Mouse (Mus musculus) liver, embryonic 16.5 days (tissue): ENCODE data around the gene Fkbp1a. TPM values are rescaled to one million over a fixed set of nuclear protein-coding genes. Genes with fewer than 3 reads are reported as not detected.

Experiments used
- ATAC-seq: fragments of 200-750 bp; cut with Nextera tagmentation; 2 replicates; pipeline ENCODE4 v1.8.0; 2017; ENCODE audit warnings: low read depth, mild to moderate bottlenecking, moderate number of reproducible peaks, moderate library complexity
- H3K27ac ChIP-seq: fragments of 300-500 bp; sonication (generic); 2 replicates; pipeline ENCODE4 v1.5.1; 2014; ENCODE audit warnings: mild to moderate bottlenecking, low read length
- H3K27me3 ChIP-seq: fragments of 300-500 bp; sonication (generic); 2 replicates; pipeline ENCODE4 v1.6.1; 2014; ENCODE audit warnings: low read depth, low read length, mixed read lengths; ENCODE audit not compliant: control insufficient read depth, insufficient read depth
- H3K36me3 ChIP-seq: fragments of 300-500 bp; sonication (generic); 2 replicates; pipeline ENCODE4 v1.6.1; 2014; ENCODE audit warnings: mild to moderate bottlenecking; ENCODE audit not compliant: control insufficient read depth, insufficient read depth
- H3K4me1 ChIP-seq: fragments of 300-500 bp; sonication (generic); 2 replicates; pipeline ENCODE4 v1.6.1; 2014; ENCODE audit warnings: low read depth, low read length, mixed read lengths; ENCODE audit not compliant: control insufficient read depth
- H3K4me2 ChIP-seq: fragments of 300-500 bp; sonication (generic); 2 replicates; pipeline ENCODE4 v1.6.1; 2014; ENCODE audit warnings: low read depth, low read length, mixed read lengths
- H3K4me3 ChIP-seq: fragments of 300-500 bp; sonication (generic); 2 replicates; pipeline ENCODE4 v1.5.1; 2014; ENCODE audit warnings: low read depth, mild to moderate bottlenecking, low read length
- H3K9ac ChIP-seq: fragments of 300-500 bp; sonication (generic); 2 replicates; pipeline ENCODE4 v1.6.1; 2014; ENCODE audit warnings: low read depth, low read length
- H3K9me3 ChIP-seq: fragments of 300-500 bp; sonication (generic); replicated peaks from 2 replicates; pipeline ENCODE4 v1.6.1; 2016; ENCODE audit warnings: low read length; ENCODE audit not compliant: control insufficient read depth
- whole genome bisulfite sequencing: fragments of 180-500 bp; shearing (Covaris S2); extraction: QIAGEN DNeasy Blood & Tissue Kit; methylation state at CpG from one replicate; pipeline ENCODE4 v1.1.7; 2014; ENCODE audit not compliant: insufficient replicate concordance; 5-methylcytosine and 5-hydroxymethylcytosine counted together
- polyA plus RNA-seq: library from polyadenylated mRNA; unstranded; fragments of >200 nt; fragmentation: Nextera tagmentation; extraction: Ambion mirVana; gene quantifications from 2 replicates; pipeline ENCODE4 v1.2.1, GENCODE M21; 2015

The Fkbp1a gene
- polyA plus RNA-seq, 1 experiment from 2014 or later = 114 TPM

GRCm38 (mm10) chr2:151566856-151567255, 24.6 kb downstream of the Fkbp1a start:
- WGBS = 70% methylated on average over 6 of the region's 6 CpGs
- Histone ChIP-seq H3K4me3 (no peak overlapping the region), H3K4me1 (no peaks in the 10 kb centered on the region; the same call in 1 of the 2 replicates), H3K9me3 (no peaks in the 10 kb centered on the region), H3K4me2 (no peak overlapping the region), H3K27ac (no peak overlapping the region), H3K27me3 (no peaks in the 10 kb centered on the region), H3K36me3 (no peaks in the 10 kb centered on the region), H3K9ac (no peak overlapping the region)
- no peak for ATAC-seq

- Histone ChIP-seq H3K9me3 (no peaks in the 10 kb centered on the region), H3K4me3 (no peak overlapping the region), H3K4me2 (no peak overlapping the region), H3K36me3 (no peaks in the 10 kb centered on the region), H3K4me1 (no peaks in the 10 kb centered on the region), H3K27me3 (no peaks in the 10 kb centered on the region), H3K27ac (no peak overlapping the region), H3K9ac (no peak overlapping the region)
- ATAC-seq = no peak
- WGBS = 67% methylated on average over 2 of the region's 2 CpGs
Observed at GRCm38 (mm10) chr2:151569452-151569851, 27.2 kb downstream of the Fkbp1a start.

GRCm38 (mm10) chr2:151571873-151572700, 29.8 kb downstream of the Fkbp1a start, which contains the start of gene Sdcbp2:
TSS of gene Sdcbp2 (plus strand) at chr2:151572622.
- H3K27me3 ChIP-seq = no peaks in the 10 kb centered on the region
- no peak within 1 kb of the TSS for H3K9ac ChIP-seq
- H3K4me2 ChIP-seq = no peak within 1 kb of the TSS
- no peak within 1 kb of the TSS for H3K27ac ChIP-seq
- peaks cover 4% of the 10 kb centered on the region for H3K4me1 ChIP-seq
- no peaks in the 10 kb centered on the region for H3K9me3 ChIP-seq
- H3K36me3 ChIP-seq = no peaks in the 10 kb centered on the region
- 51% methylated on average over 17 of the region's 17 CpGs for WGBS
- no peak within 1 kb of the TSS for H3K4me3 ChIP-seq
- ATAC-seq = no peak

- WGBS = 54% methylated on average over 3 of the region's 3 CpGs
- Histone ChIP-seq H3K4me3 (no peak overlapping the region), H3K4me2 (no peak overlapping the region), H3K9me3 (no peaks in the 10 kb centered on the region), H3K9ac (no peak overlapping the region), H3K27ac (no peak overlapping the region), H3K27me3 (no peaks in the 10 kb centered on the region), H3K4me1 (peaks cover 4% of the 10 kb centered on the region), H3K36me3 (no peaks in the 10 kb centered on the region)
- no peak for ATAC-seq
Observed at GRCm38 (mm10) chr2:151573667-151574066, 31.4 kb downstream of the Fkbp1a start.

- H3K4me3 ChIP-seq = no peak overlapping the region
Observed at GRCm38 (mm10) chr2:151574607-151575006, 32.3 kb downstream of the Fkbp1a start.

GRCm38 (mm10) chr2:151575119-151575698, 32.9 kb downstream of the Fkbp1a start:
- Histone ChIP-seq H3K4me3 (peak overlapping the region; percentile 53), H3K27ac (no peak overlapping the region)

More at GRCm38 (mm10) chr2:151574607-151575006, 32.3 kb downstream of the Fkbp1a start:
- WGBS = 62% methylated on average over 5 of the region's 5 CpGs
- Histone ChIP-seq H3K9ac (no peak overlapping the region), H3K27me3 (no peaks in the 10 kb centered on the region), H3K4me1 (peaks cover 4% of the 10 kb centered on the region), H3K4me2 (no peak overlapping the region), H3K9me3 (no peaks in the 10 kb centered on the region), H3K36me3 (no peaks in the 10 kb centered on the region), H3K27ac (no peak overlapping the region)
- ATAC-seq = no peak

GRCm38 (mm10) chr2:151575699-151576389, 33.6 kb downstream of the Fkbp1a start:
- WGBS = 2% methylated on average over 38 of the region's 38 CpGs
- Histone ChIP-seq H3K9ac (peak overlapping the region; percentile 50; the same call in 1 of the 2 replicates), H3K4me3 (peak overlapping the region; percentile 53), H3K27me3 (no peaks in the 10 kb centered on the region), H3K36me3 (no peaks in the 10 kb centered on the region), H3K4me1 (peaks cover 4% of the 10 kb centered on the region), H3K4me2 (peak overlapping the region; percentile 66), H3K27ac (no peak overlapping the region), H3K9me3 (no peaks in the 10 kb centered on the region)
- peak; percentile 74 for ATAC-seq

More at GRCm38 (mm10) chr2:151575119-151575698, 32.9 kb downstream of the Fkbp1a start:
- 21% methylated on average over 7 of the region's 7 CpGs for WGBS
- ATAC-seq = no peak
- Histone ChIP-seq H3K4me2 (peak overlapping the region; percentile 66), H3K9me3 (no peaks in the 10 kb centered on the region), H3K27me3 (no peaks in the 10 kb centered on the region), H3K4me1 (peaks cover 4% of the 10 kb centered on the region), H3K9ac (no peak overlapping the region; the same call in 1 of the 2 replicates), H3K36me3 (no peaks in the 10 kb centered on the region)

GRCm38 (mm10) chr2:151579183-151579582, 36.9 kb downstream of the Fkbp1a start:
- H3K9me3 ChIP-seq = no peaks in the 10 kb centered on the region
- H3K4me1 ChIP-seq = peaks cover 4% of the 10 kb centered on the region
- no peaks in the 10 kb centered on the region for H3K27me3 ChIP-seq
- no peak for ATAC-seq
- H3K9ac ChIP-seq = no peak overlapping the region
- H3K4me3 ChIP-seq = no peak overlapping the region
- 62% methylated on average over 4 of the region's 4 CpGs for WGBS
- H3K36me3 ChIP-seq = no peaks in the 10 kb centered on the region
- no peak overlapping the region for H3K27ac ChIP-seq
- H3K4me2 ChIP-seq = no peak overlapping the region
